Mouse (Mus musculus) hindlimb bud, embryonic 11.5 days (tissue): Measurements from ENCODE around the gene Hrg.
"Not testable (repeated sequence)": the region's sequence is repeated elsewhere in the genome, so short reads cannot be mapped to it uniquely, and the experiment has no call there.

ENCODE experiments used
- DNase-seq: peaks from one replicate; pipeline ENCODE4 v3.0.0-alpha.2; 2012; ENCODE audit warnings: low read depth, low spot score; ENCODE audit errors: extremely low spot score

The Hrg gene

GRCm38 (mm10) chr16:22950840-22951395, at the start of gene Hrg:
Gene Hrg (plus strand): TSS chr16:22951072.
- no peak for DNase-seq

GRCm38 (mm10) chr16:22901326-22901725, 49.5 kb upstream of the Hrg start:
- no peak for DNase-seq

- DNase-seq: no peak
These were observed 41.6 kb upstream of the Hrg start for GRCm38 (mm10) chr16:22909290-22909689.

GRCm38 (mm10) chr16:22911986-22912385, 38.9 kb upstream of the Hrg start:
- no peak for DNase-seq

- DNase-seq: no peak
These were observed 38.0 kb upstream of the Hrg start for GRCm38 (mm10) chr16:22912886-22913285.

GRCm38 (mm10) chr16:22914276-22914675, 36.6 kb upstream of the Hrg start:
- DNase-seq: no peak

- DNase-seq: no peak
These were observed 32.8 kb upstream of the Hrg start, which contains the start of gene Fetub for GRCm38 (mm10) chr16:22918034-22918433. Gene Fetub (plus strand): TSS chr16:22918334.

- DNase-seq: peak; percentile 20
These were observed 32.1 kb upstream of the Hrg start for GRCm38 (mm10) chr16:22918664-22919312.

- no peak for DNase-seq
These were observed 30.7 kb upstream of the Hrg start for GRCm38 (mm10) chr16:22919971-22920854.

- no peak for DNase-seq
These were observed 29.1 kb upstream of the Hrg start for GRCm38 (mm10) chr16:22921761-22922160.

GRCm38 (mm10) chr16:22922433-22922832, 28.4 kb upstream of the Hrg start:
- DNase-seq: no peak

GRCm38 (mm10) chr16:22929575-22929974, 21.3 kb upstream of the Hrg start:
- no peak for DNase-seq

- DNase-seq: no peak
These were observed 19.3 kb upstream of the Hrg start for GRCm38 (mm10) chr16:22931431-22932200.

GRCm38 (mm10) chr16:22937631-22938030, 13.2 kb upstream of the Hrg start:
- DNase-seq: no peak

GRCm38 (mm10) chr16:22938541-22938940, 12.3 kb upstream of the Hrg start:
- DNase-seq: no peak

GRCm38 (mm10) chr16:22939120-22939695, 11.7 kb upstream of the Hrg start:
- DNase-seq: no peak

GRCm38 (mm10) chr16:22941825-22942476, 8.9 kb upstream of the Hrg start:
- not testable (repeated sequence) for DNase-seq

GRCm38 (mm10) chr16:22947371-22947770, 3.5 kb upstream of the Hrg start:
- no peak for DNase-seq

GRCm38 (mm10) chr16:22953069-22953468, 2.2 kb downstream of the Hrg start:
- DNase-seq: no peak

- no peak for DNase-seq
These were observed 4.7 kb downstream of the Hrg start for GRCm38 (mm10) chr16:22955397-22956084.
